Mouse (Mus musculus) B cell, adult 2 months (primary cell): ENCODE results near the gene Olfr212.
"Not testable (repeated sequence)": the region's sequence is repeated elsewhere in the genome, so short reads cannot be mapped to it uniquely, and the experiment has no call there.

Experiments
- DNase-seq, 2 experiments: peaks; one replicate each; pipeline ENCODE4 v3.0.0; 2022

Olfr212 gene

DNA sequence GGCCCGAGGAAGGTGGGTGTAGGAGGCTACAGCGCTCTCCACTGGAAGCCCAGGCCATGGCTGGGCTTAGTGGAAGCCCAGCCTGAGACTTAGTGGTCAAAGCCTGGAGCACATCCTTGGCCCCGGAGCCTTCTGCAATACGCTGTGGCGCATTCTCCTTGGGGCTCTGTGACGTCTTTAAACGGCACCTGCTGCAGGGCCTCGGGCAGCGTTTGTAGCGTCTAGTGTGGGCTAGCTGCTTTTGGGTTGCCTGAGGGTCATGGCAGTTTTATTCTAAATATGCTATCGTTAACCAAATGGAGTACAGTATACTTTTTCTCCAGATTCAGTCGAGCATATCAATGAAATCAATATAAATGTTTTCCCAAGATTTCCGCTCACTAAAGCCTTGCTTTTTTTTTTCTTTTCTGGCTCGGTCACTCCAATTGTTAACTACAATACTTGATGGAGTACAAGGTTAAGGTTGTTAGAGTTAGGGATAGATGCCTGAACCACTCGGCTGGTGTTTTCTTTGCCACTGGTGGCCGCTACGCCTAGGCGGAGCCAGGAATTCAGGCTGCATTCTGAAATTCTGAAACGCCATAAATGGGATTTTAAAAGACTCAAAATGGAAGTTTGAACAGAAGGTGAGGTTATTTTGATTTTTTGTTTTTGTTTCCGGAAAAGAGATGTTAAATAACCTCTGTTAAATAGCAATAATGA is at the start of gene Olfr212:
Gene Olfr212, plus strand, starts transcription at position 215 of the 702 bp plus-strand sequence.
- DNase-seq = not testable (repeated sequence)

GRCm38 (mm10) chr6:116458728-116459127 is 47.6 kb upstream of the Olfr212 start:
- DNase-seq = no peak

DNA sequence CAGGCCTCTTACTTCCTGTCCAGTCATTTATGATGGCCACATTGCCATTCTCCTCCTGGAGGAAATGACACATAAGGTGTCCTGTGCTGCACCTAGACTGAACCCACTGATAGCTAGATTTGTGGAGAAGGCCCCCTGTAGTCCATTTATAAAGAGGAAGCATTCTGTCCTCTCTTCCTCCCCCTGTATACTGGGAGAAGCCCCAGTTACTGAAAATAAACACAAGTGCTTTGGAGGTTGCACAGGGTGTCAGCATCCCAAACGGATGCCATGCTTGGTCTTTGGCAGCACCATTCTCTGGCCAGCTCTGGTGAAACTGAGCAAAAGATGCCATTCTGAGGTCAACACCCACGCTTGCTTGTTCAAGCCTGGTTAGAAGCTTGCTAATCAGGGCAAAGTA is 47.1 kb upstream of the Olfr212 start:
- no peak for DNase-seq

DNA sequence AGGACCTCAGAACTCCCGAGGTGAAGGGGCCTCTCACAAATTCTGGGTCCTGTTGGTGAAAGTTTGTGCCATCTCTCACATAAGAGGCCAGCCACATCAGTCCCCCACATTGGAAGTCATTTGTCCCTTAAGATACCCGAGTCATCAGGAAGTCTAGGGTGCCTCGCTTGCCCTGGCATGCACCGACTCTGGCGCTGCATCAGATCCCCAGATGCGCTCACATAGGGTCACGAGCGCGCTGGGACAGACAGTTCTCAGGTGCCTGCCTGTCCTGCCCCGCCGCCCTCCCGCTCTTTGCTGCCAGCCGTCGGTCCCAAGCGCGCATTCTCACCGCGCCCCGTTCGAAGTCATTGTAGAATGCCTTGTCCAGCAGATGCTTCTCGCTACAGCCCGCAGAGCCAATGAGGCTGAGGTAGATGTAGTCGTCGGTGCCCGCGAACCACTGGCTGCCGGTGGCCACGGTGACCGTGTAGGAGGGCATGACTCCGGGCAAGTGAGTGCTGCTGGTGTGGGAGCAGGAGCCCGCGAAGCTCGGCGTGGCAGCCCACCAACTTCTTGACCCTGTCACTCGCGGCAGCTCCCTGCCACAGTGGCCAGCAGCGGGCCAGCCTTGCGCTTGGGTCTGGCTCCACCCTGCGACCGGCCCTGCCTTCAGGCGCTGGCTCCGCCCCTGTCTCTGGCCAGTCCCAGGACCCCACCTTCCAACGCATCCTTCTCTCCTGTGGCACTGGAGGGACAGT is 45.6 kb upstream of the Olfr212 start, which contains the start of gene Alox5:
Gene Alox5, minus strand, starts transcription at position 635 of the 740 bp plus-strand sequence.
- no peak for DNase-seq

DNA sequence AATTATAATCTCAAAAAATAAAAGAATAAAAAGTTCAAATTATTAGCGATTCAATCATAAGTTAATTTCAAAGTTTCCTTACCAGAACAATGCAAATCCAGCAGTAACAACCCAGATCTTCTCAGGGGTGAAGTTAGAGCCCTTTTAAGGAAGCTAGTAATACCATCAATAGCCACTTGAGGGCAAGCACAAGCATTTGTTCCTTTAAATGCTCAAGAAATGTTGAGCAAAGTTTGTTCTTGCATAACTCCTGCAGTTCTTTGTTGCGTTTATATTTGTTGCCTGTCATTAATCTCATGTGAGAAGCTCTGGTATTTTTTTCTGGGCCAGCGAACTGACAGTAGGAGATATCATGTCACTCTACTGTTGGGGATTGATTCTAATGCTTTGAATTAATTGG is 38.2 kb upstream of the Olfr212 start:
- DNase-seq = no peak

DNA sequence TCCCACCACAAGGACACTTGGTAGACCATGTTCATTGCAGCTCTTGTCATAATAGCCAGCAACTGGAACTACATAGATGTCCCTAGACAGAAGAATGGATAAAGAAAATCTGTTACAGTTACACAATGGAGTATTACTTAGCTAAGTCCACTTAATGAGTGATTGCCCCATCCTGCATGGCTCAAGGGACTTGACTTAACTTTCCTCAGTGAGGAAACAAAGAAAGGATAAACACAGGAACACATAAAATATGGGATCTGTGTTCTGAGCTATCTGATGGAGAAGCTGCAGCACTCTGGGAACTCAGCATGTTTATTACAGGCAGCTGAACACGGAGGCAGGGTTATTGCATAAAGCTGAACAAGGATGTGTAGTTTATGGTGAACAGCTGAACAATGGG is 21.2 kb upstream of the Olfr212 start:
- no peak for DNase-seq

- DNase-seq = no peak
Measured at GRCm38 (mm10) chr6:116486833-116487232, 19.5 kb upstream of the Olfr212 start.

DNA sequence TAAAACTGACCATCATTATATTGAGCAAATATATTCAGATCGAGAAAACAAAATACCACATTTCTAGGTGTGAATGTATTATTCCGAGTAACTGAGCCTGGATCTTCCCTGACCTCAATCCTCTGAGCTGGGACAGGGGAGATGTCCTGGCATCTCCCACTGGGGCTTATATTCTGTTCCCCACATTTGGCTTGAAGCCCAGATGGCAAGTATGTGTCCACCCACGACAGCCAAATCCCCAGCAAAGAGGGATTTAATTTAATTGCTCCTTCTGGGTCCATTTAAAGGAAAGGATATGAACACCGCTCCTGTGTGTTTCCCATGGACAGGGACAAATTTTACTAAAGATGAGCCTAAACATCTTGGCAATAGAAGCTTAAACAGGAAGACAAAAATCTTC is 17.5 kb upstream of the Olfr212 start, which contains the start of gene Olfr211:
Gene Olfr211, plus strand, starts transcription at position 301 of the 400 bp plus-strand sequence.
- no peak for DNase-seq

DNA sequence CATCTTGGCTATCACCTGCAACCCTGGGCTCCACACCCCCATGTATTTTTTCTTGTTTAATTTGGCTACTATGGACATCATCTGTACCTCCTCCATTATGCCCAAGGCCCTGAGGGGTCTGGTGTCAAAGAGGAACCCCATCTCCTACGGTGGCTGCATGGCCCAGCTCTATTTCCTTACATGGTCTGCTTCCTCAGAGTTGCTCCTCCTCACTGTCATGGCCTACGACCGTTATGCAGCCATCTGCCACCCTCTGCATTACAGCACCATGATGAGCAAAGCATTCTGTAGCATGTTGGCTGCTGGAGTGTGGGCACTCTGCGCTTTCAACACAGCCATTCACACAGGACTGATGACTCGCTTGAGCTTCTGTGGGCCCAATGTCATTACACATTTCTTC is 12.6 kb upstream of the Olfr212 start:
- DNase-seq = no peak

DNA sequence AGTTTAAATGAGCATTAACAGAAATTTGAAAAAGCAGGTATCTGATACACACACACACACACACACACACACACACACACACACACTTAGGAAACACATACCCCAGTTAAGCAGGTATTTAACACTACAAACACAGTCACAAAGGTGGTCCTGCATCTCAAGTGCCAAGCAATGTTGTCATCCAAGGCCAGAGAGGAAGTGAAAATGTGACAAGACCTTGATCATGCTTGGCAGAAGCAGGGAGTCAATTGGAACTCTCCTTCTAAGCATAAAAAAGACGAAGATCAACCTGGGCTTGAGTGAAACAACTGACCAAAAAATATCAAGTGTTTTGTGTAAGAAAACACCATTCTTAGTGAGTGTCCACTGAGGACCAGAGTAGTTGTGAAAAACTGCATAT is 10.4 kb upstream of the Olfr212 start:
- DNase-seq = no peak

DNA sequence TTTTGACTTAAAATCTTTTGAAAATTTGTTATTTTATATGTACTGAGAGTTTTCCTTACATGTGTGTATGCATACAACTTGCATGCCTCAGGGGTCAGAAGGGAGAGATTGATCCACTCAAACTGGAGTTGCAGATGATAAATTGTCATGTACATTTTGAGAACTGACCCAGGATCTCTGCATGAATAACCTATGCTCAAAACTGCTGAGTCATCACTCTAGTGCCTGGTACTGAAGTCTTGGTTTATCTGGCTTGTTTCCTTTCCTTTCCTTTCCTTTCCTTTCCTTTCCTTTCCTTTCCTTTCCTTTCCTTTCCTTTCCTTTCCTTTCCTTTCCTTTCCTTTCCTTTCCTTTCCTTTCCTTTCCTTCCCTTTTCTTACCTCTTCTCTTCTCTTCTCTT is 8.5 kb downstream of the Olfr212 start:
- DNase-seq = no peak

GRCm38 (mm10) chr6:116538156-116538555 is 31.8 kb downstream of the Olfr212 start, which contains the start of gene Olfr213:
TSS of gene Olfr213 (plus strand) at chr6:116538456.
- no peak for DNase-seq

DNA sequence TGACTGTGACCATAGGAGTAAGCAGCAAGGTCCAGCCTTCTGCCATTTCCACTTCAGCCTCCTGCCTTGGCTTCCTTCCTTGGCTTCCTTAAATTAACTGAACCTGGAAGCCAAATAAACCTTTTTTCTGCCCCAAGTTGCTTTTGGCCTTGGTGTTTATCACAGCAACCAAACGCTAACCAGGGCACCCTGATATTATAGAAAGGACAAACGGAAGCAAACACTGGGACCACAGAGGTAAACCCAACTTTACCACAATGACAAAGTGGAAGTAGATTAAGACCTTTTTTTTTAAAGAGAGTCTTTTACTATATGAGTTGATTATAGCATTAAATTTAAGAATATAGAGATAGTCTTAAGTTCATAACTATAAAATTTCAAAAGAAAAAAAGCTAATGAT is 36.2 kb downstream of the Olfr212 start:
- DNase-seq = no peak

DNA sequence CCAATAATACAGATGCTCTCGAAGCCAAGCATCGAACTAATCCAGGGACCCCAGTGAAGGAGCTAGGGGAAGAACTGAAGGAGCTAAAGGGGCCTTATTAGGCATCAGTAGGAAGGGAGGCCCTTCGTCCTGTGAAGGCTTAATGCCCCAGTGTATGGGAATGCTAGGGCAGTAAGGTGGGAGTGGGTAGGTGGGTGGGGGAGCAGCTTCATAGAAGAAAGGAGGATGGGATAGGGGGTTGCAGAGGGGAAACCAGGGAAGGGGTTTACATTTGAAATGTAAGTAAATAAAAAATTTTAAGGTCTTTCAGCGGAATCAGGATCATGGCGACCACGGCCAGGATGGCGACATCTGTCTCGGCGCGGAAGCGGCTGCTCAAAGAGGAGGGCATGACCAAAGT is 44.5 kb downstream of the Olfr212 start, which contains the start of gene Gm5580:
Gene Gm5580, plus strand, starts transcription at position 301 of the 400 bp plus-strand sequence.
- DNase-seq = not testable (repeated sequence)

DNA sequence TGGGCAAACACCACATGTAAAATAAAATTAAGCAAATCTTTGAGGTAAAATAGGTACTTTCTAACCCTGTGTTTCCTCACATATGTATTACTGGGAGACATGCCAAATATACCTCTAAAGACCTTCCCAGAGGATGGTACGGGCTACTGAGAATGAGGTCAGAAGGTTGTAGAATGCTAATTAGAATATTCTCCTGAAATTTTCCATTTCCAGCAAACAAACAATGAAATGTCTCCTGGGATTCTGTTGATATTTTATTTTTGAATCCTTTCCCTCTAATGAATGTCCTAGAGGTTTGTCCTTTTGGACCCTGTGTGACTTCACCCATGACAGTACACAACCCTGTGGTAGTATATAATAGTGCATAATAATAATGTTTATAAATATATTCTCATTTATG is 47.6 kb downstream of the Olfr212 start, which contains the start of gene Olfr214:
Gene Olfr214, plus strand, starts transcription at position 301 of the 400 bp plus-strand sequence.
- DNase-seq = no peak

- no peak for DNase-seq
Measured at GRCm38 (mm10) chr6:116554952-116555351, 48.6 kb downstream of the Olfr212 start.
